Mouse (Mus musculus) heart, postnatal 0 days (tissue): ENCODE results near the gene Lmbr1. TPM values are rescaled to one million over a fixed set of nuclear protein-coding genes. Genes with fewer than 3 reads are reported as not detected.
"Not testable (repeated sequence)": the region's sequence is repeated elsewhere in the genome, so short reads cannot be mapped to it uniquely, and the experiment has no call there.

Source experiments
- ATAC-seq: fragments of 200-750 bp; cut with Nextera tagmentation; 2 replicates; pipeline ENCODE4 v1.8.0; 2017; ENCODE audit warnings: low read depth, moderate number of reproducible peaks, moderate library complexity; ENCODE audit not compliant: insufficient read depth
- DNase-seq: peaks from one replicate; pipeline ENCODE4 v3.0.0-alpha.2; 2016; ENCODE audit warnings: low spot score
- H3K27ac ChIP-seq: fragments of 300-500 bp; sonication (generic); 2 replicates; pipeline ENCODE4 v1.5.1; 2014; ENCODE audit warnings: low read depth, mild to moderate bottlenecking
- H3K27me3 ChIP-seq: fragments of 300-500 bp; sonication (generic); 2 replicates; pipeline ENCODE4 v1.6.1; 2014; ENCODE audit warnings: low read length, mixed read lengths; ENCODE audit not compliant: control insufficient read depth, insufficient read depth
- H3K36me3 ChIP-seq: fragments of 300-500 bp; sonication (generic); replicated peaks from 2 replicates; pipeline ENCODE4 v1.6.1; 2014; ENCODE audit warnings: low read length, mixed read lengths; ENCODE audit not compliant: control insufficient read depth, insufficient read depth
- H3K4me1 ChIP-seq: fragments of 300-500 bp; sonication (generic); 2 replicates; pipeline ENCODE4 v1.6.1; 2014; ENCODE audit warnings: antibody characterized with exemption; ENCODE audit not compliant: control insufficient read depth, insufficient read depth
- H3K4me2 ChIP-seq: fragments of 300-500 bp; sonication (generic); 2 replicates; pipeline ENCODE4 v1.6.1; 2014; ENCODE audit warnings: low read depth, mild to moderate bottlenecking, low read length, moderate library complexity
- H3K4me3 ChIP-seq: fragments of 300-500 bp; sonication (generic); 2 replicates; pipeline ENCODE4 v1.5.1; 2014; ENCODE audit warnings: low read depth, low read length
- H3K9ac ChIP-seq: fragments of 300-500 bp; sonication (generic); replicated peaks from 2 replicates; pipeline ENCODE4 v1.6.1; 2014; ENCODE audit warnings: low read depth, low read length, mixed read lengths
- H3K9me3 ChIP-seq: fragments of 300-500 bp; sonication (generic); replicated peaks from 2 replicates; pipeline ENCODE4 v1.6.1; 2016; ENCODE audit warnings: low read length; ENCODE audit not compliant: control insufficient read depth
- CTCF ChIP-seq: IDR thresholded peaks from 2 replicates; pipeline ENCODE4 v1.5.1; 2016; ENCODE audit warnings: antibody characterized with exemption, control low read depth, low read depth
- EP300 ChIP-seq: IDR thresholded peaks from 2 replicates; pipeline ENCODE4 v1.6.1; 2016; ENCODE audit warnings: antibody characterized with exemption, low read depth
- WGBS: fragments of 180-500 bp; shearing (Covaris S2); extraction: QIAGEN DNeasy Blood & Tissue Kit; methylation state at CpG from one replicate; pipeline ENCODE4 v1.1.7; 2014; 5-methylcytosine and 5-hydroxymethylcytosine counted together
- polyA plus RNA-seq: library from polyadenylated mRNA; unstranded; fragments of >200 nt; fragmentation: Nextera tagmentation; extraction: Ambion mirVana; gene quantifications from 2 replicates; pipeline ENCODE4 v1.2.1, GENCODE M21; 2015
- total RNA-seq: library from RNA; depleted of rRNA; stranded (reverse); fragments of >200 nt; gene quantifications from 2 replicates; pipeline ENCODE4 v1.2.3, GENCODE M21; 2014; ENCODE audit warnings: low replicate concordance; rRNA removed

Lmbr1 gene
- 18.2 and 28.4 TPM in 2 replicates for total RNA-seq
- 16.9 and 17.3 TPM in 2 replicates for polyA plus RNA-seq

DNA sequence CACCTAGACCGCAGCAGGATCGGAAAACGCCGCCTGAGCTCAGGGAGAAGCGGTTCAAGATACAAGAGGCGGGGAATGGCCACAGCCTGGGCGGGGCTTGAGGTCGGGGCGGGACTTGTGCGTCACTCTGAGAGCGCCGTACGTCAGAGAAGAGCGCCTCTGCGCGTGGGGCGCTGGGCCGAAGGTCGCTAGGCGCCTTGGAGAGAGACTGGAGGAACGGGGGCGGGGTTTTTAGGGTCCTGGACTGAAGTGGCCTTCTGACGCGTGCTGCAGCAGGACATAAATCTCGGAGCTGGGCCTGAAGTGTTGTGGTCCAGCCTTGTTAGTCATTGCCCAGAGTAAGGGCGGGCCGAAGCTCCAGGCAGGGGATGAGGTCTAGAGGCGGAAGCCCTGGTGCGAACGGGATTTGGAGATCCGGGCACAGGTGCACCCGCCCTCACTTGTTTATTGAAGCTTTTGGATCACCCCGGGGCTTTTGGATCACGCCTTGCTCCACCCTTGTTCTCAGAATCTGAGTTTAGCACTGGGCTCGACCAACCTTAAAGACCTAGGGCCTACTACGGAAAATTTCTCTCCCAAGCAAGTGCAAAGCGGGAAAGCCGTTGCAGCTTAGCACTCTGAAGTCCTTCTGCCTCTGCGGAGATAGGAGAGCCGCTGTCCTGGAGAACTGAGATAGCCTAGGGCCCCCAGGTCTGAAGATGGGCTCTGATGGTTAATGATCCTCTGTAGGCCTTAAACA, at the start of gene Lmbr1:
Gene Lmbr1 (minus strand): TSS at position 93 of the 739 bp plus-strand sequence.
- peak within 1 kb of the TSS; percentile 86 for H3K27ac ChIP-seq
- DNase-seq (peak; percentile 88), ATAC-seq (peak; percentile 98)
- TF ChIP-seq CTCF (no peak), EP300 (0 out of 2 replicates have a peak, but pooled peaks have one; percentile 51)
- H3K4me2 ChIP-seq: peak within 1 kb of the TSS; percentile 75
- H3K4me3 ChIP-seq: peak within 1 kb of the TSS; percentile 87
- H3K9ac ChIP-seq: peak within 1 kb of the TSS; percentile 85
- H3K36me3 ChIP-seq: no peaks in the 10 kb centered on the region
- WGBS: 1% methylated on average over 39 of the region's 40 CpGs
- H3K27me3 ChIP-seq: no peaks in the 10 kb centered on the region
- no peaks in the 10 kb centered on the region for H3K9me3 ChIP-seq
- peaks cover 14% of the 10 kb centered on the region; the same call in 1 of the 2 replicates for H3K4me1 ChIP-seq

GRCm38 (mm10) chr5:29423330-29423729, 45.1 kb upstream of the Lmbr1 start:
- not testable (repeated sequence) for H3K4me1 ChIP-seq, H3K27me3 ChIP-seq, H3K27ac ChIP-seq, H3K4me3 ChIP-seq, H3K4me2 ChIP-seq, DNase-seq, H3K36me3 ChIP-seq, ATAC-seq, H3K9ac ChIP-seq, H3K9me3 ChIP-seq
- 50% methylated on average over 3 of the region's 3 CpGs for WGBS

GRCm38 (mm10) chr5:29413041-29413440, 34.9 kb upstream of the Lmbr1 start:
- 69% methylated on average over 3 of the region's 3 CpGs for WGBS

GRCm38 (mm10) chr5:29410854-29411253, 32.7 kb upstream of the Lmbr1 start:
- DNase-seq (no peak), ATAC-seq (no peak)
- Histone ChIP-seq H3K9me3 (no peaks in the 10 kb centered on the region), H3K4me2 (no peak overlapping the region), H3K4me3 (no peak overlapping the region), H3K36me3 (no peaks in the 10 kb centered on the region), H3K4me1 (no peaks in the 10 kb centered on the region), H3K27me3 (no peaks in the 10 kb centered on the region), H3K27ac (no peak overlapping the region), H3K9ac (no peak overlapping the region)
- no peak for TF ChIP-seq CTCF
- TF ChIP-seq EP300: no peak

More at GRCm38 (mm10) chr5:29413041-29413440, 34.9 kb upstream of the Lmbr1 start:
- Histone ChIP-seq H3K9me3 (no peaks in the 10 kb centered on the region), H3K27ac (no peak overlapping the region), H3K4me1 (no peaks in the 10 kb centered on the region), H3K27me3 (no peaks in the 10 kb centered on the region), H3K9ac (no peak overlapping the region), H3K4me3 (no peak overlapping the region), H3K4me2 (no peak overlapping the region), H3K36me3 (no peaks in the 10 kb centered on the region)
- DNase-seq (no peak), ATAC-seq (no peak)
- TF ChIP-seq EP300: no peak
- TF ChIP-seq CTCF: no peak

GRCm38 (mm10) chr5:29398427-29398826, 20.2 kb upstream of the Lmbr1 start:
- WGBS: 31% methylated on average over 4 of the region's 4 CpGs
- no peak for DNase-seq
- TF ChIP-seq EP300 (no peak), CTCF (no peak)

More at GRCm38 (mm10) chr5:29398427-29398826, 20.2 kb upstream of the Lmbr1 start:
- Histone ChIP-seq H3K4me1 (no peaks in the 10 kb centered on the region), H3K4me2 (no peak overlapping the region), H3K36me3 (no peaks in the 10 kb centered on the region), H3K4me3 (no peak overlapping the region), H3K27ac (no peak overlapping the region), H3K9me3 (no peaks in the 10 kb centered on the region), H3K9ac (no peak overlapping the region), H3K27me3 (no peaks in the 10 kb centered on the region)
- ATAC-seq: no peak
